Mouse (Mus musculus) left cerebral cortex, postnatal 25 days (tissue): Measurements from ENCODE around the gene Nckap5l. TPM values are rescaled to one million over a fixed set of nuclear protein-coding genes. Genes with fewer than 3 reads are reported as not detected.
"Not testable (repeated sequence)": the region's sequence is repeated elsewhere in the genome, so short reads cannot be mapped to it uniquely, and the experiment has no call there.

Experiments
- DNase-seq, 2 experiments: peaks; one replicate each; pipeline ENCODE4 v3.0.0; 2022; ENCODE audit warnings: low spot score in 2 of 2, mixed read lengths in 1 of 2
- intact Hi-C: fragments of 180-260 bp; cut with DNase I; formaldehyde crosslinking; loops from one replicate; pipeline ENCODE4 v1.15.1; 2025
- total RNA-seq, 2 experiments: library from RNA; stranded (reverse); gene quantifications; 2 replicates each; pipeline ENCODE4 v1.2.3; 2021

Nckap5l gene
- total RNA-seq, 2 experiments from 2014 or later = 16.8 to 22.3 TPM

DNA sequence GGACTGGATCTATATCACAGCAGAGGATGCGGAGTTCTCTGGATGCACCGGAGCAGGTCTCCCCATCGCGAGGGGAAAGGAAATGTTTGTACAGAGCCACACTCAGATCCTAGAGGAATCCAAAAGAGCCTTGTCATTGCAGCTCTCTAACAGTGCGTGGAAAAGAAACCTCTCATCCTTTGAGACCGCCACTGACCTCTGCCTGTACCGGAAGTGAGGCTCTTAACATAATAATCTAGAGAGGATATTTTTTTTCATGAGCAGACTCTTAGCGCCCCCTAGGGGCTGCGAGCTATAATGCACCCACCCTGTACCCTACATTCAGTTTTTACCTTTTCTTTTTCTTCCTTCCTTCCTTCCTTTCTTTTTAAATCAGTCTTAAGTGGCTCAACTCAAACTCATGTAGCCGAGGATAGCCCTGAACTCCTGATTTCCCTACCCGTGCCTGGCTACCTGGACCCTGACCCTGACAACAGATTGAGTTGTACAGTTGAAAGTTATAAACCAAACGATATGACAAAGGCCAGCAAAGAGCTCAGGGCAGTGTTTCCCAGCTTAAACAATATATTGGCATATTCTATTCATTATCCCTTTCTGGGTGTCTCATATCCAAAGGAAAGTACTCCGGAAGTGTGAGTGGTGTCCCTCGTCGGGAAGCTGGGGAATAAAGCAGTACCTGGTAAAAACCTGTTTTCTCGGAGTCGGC is 13.6 kb upstream of the Nckap5l start:
- intact Hi-C loops = loop anchor here (5.0 kb wide), 1 partner anchor 154 kb away; no protein-coding TSS in a partner anchor
- peak; percentile 47 to 55 for DNase-seq

- intact Hi-C loops = loop anchor here (5.0 kb wide), 1 partner anchor 153 kb away; no protein-coding TSS in a partner anchor
- DNase-seq = no peak
These were observed 12.7 kb upstream of the Nckap5l start for GRCm38 (mm10) chr15:99470224-99470761.

- intact Hi-C loops = loop anchor here (1.0 to 5.0 kb wide), 2 partner anchors 53 to 152 kb away; no protein-coding TSS in a partner anchor
- no peak for DNase-seq
These were observed 12.2 kb upstream of the Nckap5l start for GRCm38 (mm10) chr15:99469736-99470135.

DNA sequence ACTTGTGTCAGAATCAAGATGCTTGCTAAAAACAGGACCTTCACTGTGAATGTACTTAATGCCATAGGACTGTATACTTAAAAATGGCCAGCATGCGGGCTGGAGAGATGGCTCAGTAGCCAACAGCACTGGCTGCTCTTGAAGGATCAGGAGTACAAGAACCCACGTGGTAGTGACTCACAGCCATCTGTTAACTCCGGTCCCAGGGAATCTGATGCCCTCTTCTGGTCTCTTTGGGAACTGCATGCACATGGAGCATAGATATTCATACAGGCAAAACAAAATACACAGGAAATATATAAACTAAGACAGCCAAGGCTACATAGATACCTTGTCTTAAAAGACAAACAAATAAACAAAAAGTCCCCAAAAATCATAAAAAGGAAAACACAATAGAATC is 11.5 kb upstream of the Nckap5l start:
- intact Hi-C loops = loop anchor here (1.0 kb wide), 1 partner anchor 53 kb away; no protein-coding TSS in a partner anchor

DNA sequence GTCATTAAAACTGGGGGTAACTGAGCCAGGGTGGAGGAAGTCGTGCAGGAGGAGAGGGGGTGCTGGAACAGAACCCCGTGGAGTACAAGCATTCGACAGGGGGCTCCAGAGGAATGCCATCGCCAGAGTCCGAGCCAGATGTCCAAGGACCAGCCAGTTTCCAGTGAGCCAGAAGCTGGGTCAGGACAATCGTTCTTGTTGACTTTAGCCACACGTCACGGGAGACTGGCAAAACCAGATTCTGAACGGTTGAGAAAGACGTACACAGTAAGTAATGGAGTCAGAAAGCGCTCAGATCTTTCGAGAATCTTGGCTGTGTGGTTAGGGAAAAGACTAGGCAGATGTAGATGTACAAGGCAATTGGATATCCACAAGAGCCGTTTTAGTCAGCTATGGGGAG is 5.6 kb upstream of the Nckap5l start:
- intact Hi-C loops = no loop called here
- DNase-seq = no peak

More for the DNA sequence above, 11.5 kb upstream of the Nckap5l start:
- peak; percentile 72 to 86 for DNase-seq

- DNase-seq = peak; percentile 51 to 56
- intact Hi-C loops = no loop called here
These were observed 464 bp downstream of the Nckap5l start for GRCm38 (mm10) chr15:99456963-99457605.

DNA sequence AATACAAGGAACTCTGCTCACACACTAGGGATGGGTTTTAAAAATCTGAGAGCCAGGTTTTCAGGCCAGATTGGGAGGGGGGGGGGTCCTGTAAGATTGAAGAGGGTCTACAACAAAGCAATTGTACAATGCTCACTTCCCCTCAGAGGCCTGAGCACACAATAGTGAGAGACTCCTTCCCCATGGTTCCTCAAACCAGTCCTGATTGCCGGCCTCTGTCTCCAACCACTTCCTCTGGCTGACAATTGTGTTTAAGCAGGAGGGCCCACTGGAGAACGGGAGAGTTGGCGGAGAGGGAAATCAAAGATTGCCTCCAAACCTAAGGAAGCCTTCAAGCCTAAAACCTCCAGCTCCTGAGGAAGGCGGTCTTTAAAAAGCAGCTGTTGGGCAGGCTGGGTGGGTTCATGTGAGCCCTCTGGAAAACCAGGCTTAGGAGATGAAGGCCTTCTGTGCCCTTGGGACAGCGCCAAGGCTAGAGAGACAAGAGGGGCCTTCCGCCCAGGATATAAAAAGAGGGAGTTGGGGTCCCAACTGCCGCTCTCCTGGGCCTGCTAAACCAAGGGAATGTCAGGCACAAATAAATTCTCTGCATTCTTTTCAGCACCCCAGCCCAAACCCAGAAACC is 1.1 kb downstream of the Nckap5l start:
- intact Hi-C loops = no loop called here
- DNase-seq = no peak

DNA sequence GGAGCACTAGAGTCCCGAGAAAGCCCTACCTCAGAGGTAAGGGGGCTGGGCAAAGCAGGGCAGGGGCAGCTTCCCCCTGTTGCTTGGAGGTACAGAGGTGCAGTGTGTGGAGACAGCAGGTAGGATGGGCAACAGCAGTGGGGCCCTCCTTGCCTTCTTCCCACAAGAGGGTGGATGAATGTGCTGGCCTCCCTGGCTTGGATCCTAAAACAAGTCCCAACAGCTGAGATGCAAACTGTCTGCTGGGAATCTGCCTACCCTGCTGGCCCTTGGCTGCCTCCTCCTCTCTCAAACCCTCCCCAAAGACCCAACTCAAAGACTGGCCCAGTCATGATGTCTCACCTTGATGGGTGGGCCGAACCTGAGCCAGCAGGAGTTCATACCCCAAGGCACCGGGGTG is 2.1 kb downstream of the Nckap5l start:
- intact Hi-C loops = no loop called here
- no peak for DNase-seq

DNA sequence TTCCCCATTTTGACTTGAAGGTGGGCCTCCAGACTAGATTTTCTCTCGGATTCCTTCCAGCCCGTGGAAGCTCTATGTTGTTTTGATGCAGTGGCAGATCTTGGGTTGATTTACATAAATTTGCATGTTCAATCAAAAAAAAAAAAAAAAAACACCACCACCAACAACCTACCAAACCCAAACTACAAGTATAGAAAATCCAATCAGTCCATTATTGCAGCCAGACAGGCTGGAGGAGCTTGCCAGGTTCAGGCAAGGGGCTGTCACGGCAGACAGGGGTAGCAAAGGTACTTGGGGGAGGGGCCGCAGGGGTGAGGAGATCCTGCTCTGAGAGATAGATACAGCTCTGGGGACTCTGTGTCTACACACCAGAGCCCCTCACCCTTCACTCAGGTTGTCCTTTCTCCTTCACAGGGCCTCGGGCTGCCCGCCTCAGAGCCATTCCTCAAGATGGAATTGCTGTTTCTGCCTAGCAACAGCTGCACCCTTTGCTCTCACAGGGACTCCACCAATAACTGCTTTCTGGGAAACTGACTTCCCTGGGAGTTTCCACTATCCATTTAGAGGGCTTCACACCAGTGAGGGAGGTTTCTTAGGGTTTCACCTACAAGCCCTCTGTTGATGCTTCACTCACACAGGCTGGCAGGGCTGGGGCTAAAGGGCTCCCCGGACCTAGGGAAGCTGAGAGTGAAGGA is 2.8 kb downstream of the Nckap5l start:
- intact Hi-C loops = no loop called here

DNA sequence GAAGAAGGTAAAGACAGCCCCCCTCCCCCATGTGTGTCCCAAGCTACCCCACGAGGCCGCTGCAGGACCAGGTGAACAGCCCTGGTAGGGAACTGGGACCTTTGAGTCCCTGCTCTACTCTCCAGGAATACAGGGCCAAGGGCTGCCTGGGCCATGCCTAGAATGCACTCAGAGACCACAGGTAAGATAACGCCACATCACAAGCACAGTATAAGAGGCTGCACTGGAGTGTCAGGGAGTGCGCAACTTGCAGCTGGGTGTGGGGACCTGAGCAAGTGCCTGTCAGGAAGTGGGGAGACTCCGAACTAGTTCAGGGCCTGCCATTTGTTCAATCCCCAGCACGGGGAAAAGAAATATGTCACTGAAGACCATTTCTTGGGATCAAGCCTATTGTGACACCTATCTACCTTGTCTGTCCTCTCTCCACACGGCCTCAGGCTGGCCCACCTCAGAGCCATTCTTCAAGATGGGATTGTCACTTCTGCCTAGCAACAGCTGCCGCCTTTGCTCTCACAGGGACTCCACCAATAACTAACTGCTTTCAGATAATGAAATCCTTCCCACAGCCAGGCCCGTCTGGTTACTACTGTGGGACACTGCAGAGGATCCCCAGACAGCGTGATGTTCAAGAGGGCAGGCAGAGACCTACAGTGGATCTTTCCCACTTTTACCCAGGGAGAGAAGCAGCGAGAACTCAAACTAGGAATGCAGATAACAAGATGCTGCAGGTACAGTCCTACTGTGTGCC is 4.2 kb downstream of the Nckap5l start:
- no peak for DNase-seq
- intact Hi-C loops = no loop called here

More for the DNA sequence above, 2.8 kb downstream of the Nckap5l start:
- no peak for DNase-seq

- no peak for DNase-seq
- intact Hi-C loops = no loop called here
These were observed 7.7 kb downstream of the Nckap5l start for GRCm38 (mm10) chr15:99449751-99450280.

GRCm38 (mm10) chr15:99449131-99449750 is 8.3 kb downstream of the Nckap5l start:
- peak; percentile 52 to 69 for DNase-seq
- intact Hi-C loops = no loop called here

DNA sequence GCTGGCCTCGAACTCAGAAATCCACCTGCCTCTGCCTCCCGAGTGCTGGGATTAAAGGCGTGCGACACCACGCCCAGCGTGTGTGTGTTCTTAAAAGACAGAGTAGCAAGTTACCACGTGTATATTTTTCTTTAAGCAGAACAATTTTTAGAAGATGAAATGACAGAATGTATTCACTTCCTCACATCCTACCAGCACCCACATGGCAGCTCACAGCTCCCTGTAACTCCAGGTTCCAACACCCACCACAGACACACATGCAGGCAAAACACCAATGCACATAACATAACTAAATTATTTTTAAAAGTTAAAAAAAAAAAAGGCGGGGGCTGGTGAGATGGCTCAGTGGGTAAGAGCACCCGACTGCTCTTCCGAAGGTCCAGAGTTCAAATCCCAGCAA is 11.4 kb downstream of the Nckap5l start:
- intact Hi-C loops = not testable (repeated sequence)
- DNase-seq = peak in 1 of 2 experiments; percentile 80

DNA sequence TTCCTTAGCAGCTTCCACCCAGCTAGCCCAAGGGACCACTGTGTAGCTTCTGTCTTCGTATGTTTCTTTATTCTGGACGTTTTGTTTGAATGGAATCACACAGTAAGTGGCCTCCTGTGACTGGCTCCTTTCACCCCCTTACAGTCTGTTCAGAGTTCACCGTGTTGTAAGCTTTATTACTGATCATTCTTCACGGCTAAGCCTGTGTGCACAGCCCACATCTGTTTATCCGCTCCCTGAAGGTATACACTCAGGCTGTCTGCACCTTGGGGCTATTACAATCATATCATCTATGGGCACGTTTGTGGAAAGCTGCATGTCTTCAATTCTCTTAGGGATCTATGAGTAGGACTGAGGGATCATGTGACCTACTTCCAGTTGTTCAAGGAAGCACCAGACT is 12.0 kb downstream of the Nckap5l start:
- DNase-seq = no peak
- intact Hi-C loops = no loop called here

- intact Hi-C loops = no loop called here
- DNase-seq = no peak
These were observed 15.2 kb downstream of the Nckap5l start for GRCm38 (mm10) chr15:99442358-99442757.

- no peak for DNase-seq
- intact Hi-C loops = no loop called here
These were observed 16.6 kb downstream of the Nckap5l start for GRCm38 (mm10) chr15:99440816-99441457.

GRCm38 (mm10) chr15:99440112-99440815 is 17.3 kb downstream of the Nckap5l start:
- intact Hi-C loops = no loop called here
- no peak for DNase-seq
